In genomic region chr1:35267883-35268282, GRCm38 (mm10) we compare ENCODE assay signal across 21 mouse cellular contexts.
DNase-seq lines count a peak whose midpoint lies in the region; ATAC-seq and TF ChIP-seq lines count a peak whose summit lies in the region.
"Had no signal": no experiment of that assay in that cellular context is flagged by ENCODE, and none has a peak within 500 bp of the region (broad histone marks: within the 10 kb centered on the region; RNA-seq: fewer than 3 reads in every experiment).

No protein-coding gene starts in this region.

- no peaks in the 10 kb centered on the region for H3K27me3 ChIP-seq in forebrain, postnatal 0 days (ENCODE audit: insufficient read depth, low read length)
- H3K27me3 ChIP-seq in forebrain, embryonic 11.5 days (ENCODE audit: control insufficient read depth, insufficient read depth, low read length), result no peaks in the 10 kb centered on the region
- no peaks in the 10 kb centered on the region for H3K27me3 ChIP-seq in midbrain, embryonic 13.5 days
- no peaks in the 10 kb centered on the region for H3K27me3 ChIP-seq in midbrain, embryonic 10.5 days (ENCODE audit: low read depth, poor library complexity, severe bottlenecking)
- H3K27me3 ChIP-seq in midbrain, embryonic 15.5 days (replicated peaks), result no peaks in the 10 kb centered on the region
- H3K27me3 ChIP-seq: CH12.LX; embryonic facial prominence, embryonic 15.5 days; heart, embryonic 12.5 days; Patski had no signal

- no peak overlapping the region for H3K9ac ChIP-seq in forebrain, postnatal 0 days
- H3K9ac ChIP-seq in forebrain, embryonic 11.5 days (ENCODE audit: low read length), result no peak overlapping the region
- H3K9ac ChIP-seq in midbrain, embryonic 13.5 days (replicated peaks), result no peak overlapping the region
- H3K9ac ChIP-seq in midbrain, embryonic 15.5 days, result no peak overlapping the region
- H3K9ac ChIP-seq: embryonic facial prominence, embryonic 15.5 days; heart, embryonic 12.5 days had no signal

- H3K4me1 ChIP-seq in forebrain, postnatal 0 days (ENCODE audit: insufficient read depth), result no peaks in the 10 kb centered on the region
- no peaks in the 10 kb centered on the region for H3K4me1 ChIP-seq in forebrain, embryonic 11.5 days (replicated peaks; ENCODE audit: control insufficient read depth, insufficient read depth, low read length)
- no peaks in the 10 kb centered on the region for H3K4me1 ChIP-seq in midbrain, embryonic 13.5 days (replicated peaks)
- no peaks in the 10 kb centered on the region for H3K4me1 ChIP-seq in midbrain, embryonic 10.5 days
- H3K4me1 ChIP-seq in midbrain, embryonic 15.5 days, result peaks cover 5% of the 10 kb centered on the region; the same call in 1 of the 2 replicates
- H3K4me1 ChIP-seq: embryonic facial prominence, embryonic 15.5 days; forebrain, embryonic 10.5 days; heart, embryonic 12.5 days had no signal

- no peak for DNase-seq in forebrain, postnatal 0 days
- DNase-seq in forebrain, embryonic 11.5 days (ENCODE audit: low spot score), result no peak
- no peak for DNase-seq in midbrain, embryonic 10.5 days (ENCODE audit: low spot score)
- DNase-seq in gastrocnemius, postnatal 36 days, result no peak
- DNase-seq: adrenal gland, adult 8-10 months; adrenal gland, postnatal 36 days; cerebellum, adult 11 months; cerebellum, adult 8-10 months; cerebellum, postnatal 14 days; embryo, embryonic 11 days; gastrocnemius, postnatal 14 days had no signal

- no peaks in the 10 kb centered on the region for H3K9me3 ChIP-seq in forebrain, postnatal 0 days (ENCODE audit: low read length)
- no peaks in the 10 kb centered on the region for H3K9me3 ChIP-seq in forebrain, embryonic 11.5 days (ENCODE audit: control insufficient read depth, low read length)
- H3K9me3 ChIP-seq in midbrain, embryonic 13.5 days, result no peaks in the 10 kb centered on the region
- H3K9me3 ChIP-seq in midbrain, embryonic 10.5 days (replicated peaks), result no peaks in the 10 kb centered on the region; the same call in 1 of the 2 replicates
- no peaks in the 10 kb centered on the region for H3K9me3 ChIP-seq in midbrain, embryonic 15.5 days
- H3K9me3 ChIP-seq: embryonic facial prominence, embryonic 15.5 days; heart, embryonic 12.5 days had no signal

- no peak overlapping the region for H3K27ac ChIP-seq in forebrain, postnatal 0 days (ENCODE audit: low read depth, low read length)
- H3K27ac ChIP-seq in forebrain, embryonic 11.5 days (ENCODE audit: low read depth, low read length), result no peak overlapping the region
- H3K27ac ChIP-seq in midbrain, embryonic 13.5 days, result no peak overlapping the region
- no peak overlapping the region for H3K27ac ChIP-seq in midbrain, embryonic 10.5 days (replicated peaks)
- 0 out of 2 replicates have a peak overlapping the region, but pooled peaks have one; percentile 15 for H3K27ac ChIP-seq in midbrain, embryonic 15.5 days
- H3K27ac ChIP-seq: embryonic facial prominence, embryonic 15.5 days; forebrain, embryonic 10.5 days had no signal

- no peak overlapping the region for H3K4me2 ChIP-seq in forebrain, postnatal 0 days (ENCODE audit: low read depth)
- H3K4me2 ChIP-seq in forebrain, embryonic 11.5 days (ENCODE audit: low read depth, low read length, severe bottlenecking), result no peak overlapping the region
- no peak overlapping the region for H3K4me2 ChIP-seq in midbrain, embryonic 13.5 days (replicated peaks)
- H3K4me2 ChIP-seq in midbrain, embryonic 15.5 days, result no peak overlapping the region
- H3K4me2 ChIP-seq: embryonic facial prominence, embryonic 15.5 days; heart, embryonic 12.5 days had no signal

- intact Hi-C loops in gastrocnemius, postnatal 36 days (cut with DNase I), result no loop called here

- no peaks in the 10 kb centered on the region for H3K36me3 ChIP-seq in forebrain, postnatal 0 days (ENCODE audit: insufficient read depth)
- no peaks in the 10 kb centered on the region for H3K36me3 ChIP-seq in forebrain, embryonic 11.5 days (ENCODE audit: control insufficient read depth, insufficient read depth, low read length)
- no peaks in the 10 kb centered on the region for H3K36me3 ChIP-seq in midbrain, embryonic 13.5 days
- no peaks in the 10 kb centered on the region for H3K36me3 ChIP-seq in midbrain, embryonic 10.5 days
- no peaks in the 10 kb centered on the region for H3K36me3 ChIP-seq in midbrain, embryonic 15.5 days (replicated peaks)
- H3K36me3 ChIP-seq: embryonic facial prominence, embryonic 15.5 days; forebrain, embryonic 10.5 days; heart, embryonic 12.5 days had no signal

- no peak for TF ChIP-seq CTCF in forebrain, postnatal 0 days (IDR thresholded peaks at IDR 0.05; ENCODE audit: low read depth)

- H3K4me3 ChIP-seq in forebrain, postnatal 0 days (ENCODE audit: low read depth, low read length), result no peak overlapping the region
- H3K4me3 ChIP-seq in forebrain, embryonic 11.5 days (ENCODE audit: low read depth, low read length), result no peak overlapping the region
- no peak overlapping the region for H3K4me3 ChIP-seq in midbrain, embryonic 13.5 days (replicated peaks)
- H3K4me3 ChIP-seq in midbrain, embryonic 10.5 days, result no peak overlapping the region
- H3K4me3 ChIP-seq in midbrain, embryonic 15.5 days, result no peak overlapping the region
- H3K4me3 ChIP-seq: embryonic facial prominence, embryonic 15.5 days; erythroblast, embryonic 14.5 days; forebrain, embryonic 10.5 days; heart, embryonic 12.5 days had no signal

- ATAC-seq in forebrain, postnatal 0 days, result peak; percentile 34; the same call in 1 of the 2 replicates
- no peak for ATAC-seq in forebrain, embryonic 11.5 days (replicated peaks; ENCODE audit: low FRiP score)
- 0 out of 2 replicates have a peak, but pooled peaks have one; percentile 40 for ATAC-seq in midbrain, embryonic 13.5 days
- ATAC-seq in midbrain, embryonic 15.5 days (replicated peaks), result peak; percentile 82; the same call in 1 of the 2 replicates
- ATAC-seq: inflammation-experienced regulatory T-cells, adult 6 months; intestine, postnatal 0 days; Patski had no signal

- 66% methylated on average over 7 of the region's 7 CpGs for WGBS in forebrain, postnatal 0 days
- WGBS in forebrain, embryonic 11.5 days, result 87% methylated on average over 7 of the region's 7 CpGs
- WGBS in midbrain, embryonic 13.5 days, result 64% methylated on average over 7 of the region's 7 CpGs
- 87% methylated on average over 7 of the region's 7 CpGs for WGBS in midbrain, embryonic 10.5 days
- 54% methylated on average over 7 of the region's 7 CpGs for WGBS in midbrain, embryonic 15.5 days
